Mouse (Mus musculus): Measurements from ENCODE around the gene Cyp2a5. TPM values are rescaled to one million over a fixed set of nuclear protein-coding genes. Genes with fewer than 3 reads are reported as not detected.

Gene Cyp2a5
- polyA plus RNA-seq, 1 experiment from 2014 or later: not detected

Other genes starting within 250 kb of the Cyp2a5 start
- gene Vmn1r185, start 216.8 kb upstream of the Cyp2a5 start, polyA plus RNA-seq (2016; fragmentation: Nextera tagmentation; extraction: Ambion mirVana): not detected in 2 replicates
- gene Cyp2b23, start 148.9 kb upstream of the Cyp2a5 start, polyA plus RNA-seq (2016; fragmentation: Nextera tagmentation; extraction: Ambion mirVana): not detected in 2 replicates
- gene Cyp2b19, start 78.2 kb upstream of the Cyp2a5 start, polyA plus RNA-seq (2016; fragmentation: Nextera tagmentation; extraction: Ambion mirVana): not detected in 2 replicates
- not detected in 2 replicates for gene Cyp2g1, start 26.4 kb upstream of the Cyp2a5 start, polyA plus RNA-seq (2016; fragmentation: Nextera tagmentation; extraction: Ambion mirVana)
- not detected in 2 replicates for gene Cyp2a22, start 104.1 kb downstream of the Cyp2a5 start, polyA plus RNA-seq (2016; fragmentation: Nextera tagmentation; extraction: Ambion mirVana)
- not detected in 2 replicates for gene Cyp2a12, start 193.8 kb downstream of the Cyp2a5 start, polyA plus RNA-seq (2016; fragmentation: Nextera tagmentation; extraction: Ambion mirVana)

All from heart, embryonic 10.5 days (tissue).